Mouse (Mus musculus) left cerebral cortex, postnatal 10 days (tissue): ENCODE data around the gene Tpcn2. TPM values are rescaled to one million over a fixed set of nuclear protein-coding genes. Genes with fewer than 3 reads are reported as not detected.

Experiments used
- DNase-seq, 2 experiments: peaks; one replicate each; pipeline ENCODE4 v3.0.0; 2021 to 2022; ENCODE audit warnings: low spot score in 2 of 2, mixed read lengths in 1 of 2; ENCODE audit errors: extremely low spot score in 1 of 2
- intact Hi-C: fragments of 180-260 bp; cut with DNase I; formaldehyde crosslinking; loops from one replicate; pipeline ENCODE4 v1.15.1; 2025
- total RNA-seq, 2 experiments: library from RNA; stranded (reverse); gene quantifications; 2 replicates each; pipeline ENCODE4 v1.2.3; 2021

The Tpcn2 gene
- total RNA-seq, 2 experiments from 2014 or later: 4.1 to 4.5 TPM

GRCm38 (mm10) chr7:145137871-145138270 lies 145.9 kb downstream of the Tpcn2 start:
- DNase-seq: no peak
- intact Hi-C loops: no loop called here

- intact Hi-C loops: no loop called here
- no peak for DNase-seq
Measured at GRCm38 (mm10) chr7:145136831-145137230, 147.0 kb downstream of the Tpcn2 start.

Other genes starting within 250 kb of the Tpcn2 start
- under 1 TPM in 1 of 2 experiments, not detected in 1; 0.73 TPM for gene 1810010D01Rik, start 75.9 kb downstream of the Tpcn2 start, total RNA-seq
- gene Mrgprf, start 16.8 kb upstream of the Tpcn2 start, total RNA-seq: 1 to 10 TPM; 1.6 to 2.1 TPM
- not detected for gene Mrgprd, start 30.8 kb upstream of the Tpcn2 start, total RNA-seq